Mouse (Mus musculus) heart, embryonic 12.5 days (tissue): ENCODE measurements at regions not wholly inside any gene's neighbourhood (a gene's known extent, or its start where the extent isn't known, plus 50 kb on each side); places are given as distances from the start of the nearest gene placed in this dataset.

Experiments
- ATAC-seq: fragments of 200-750 bp; cut with Nextera tagmentation; 2 replicates; pipeline ENCODE4 v1.8.0; 2017; ENCODE audit warnings: moderate TSS enrichment, moderate library complexity; ENCODE audit not compliant: insufficient number of reproducible peaks, low FRiP score
- H3K27ac ChIP-seq: fragments of 300-500 bp; sonication (generic); 2 replicates; pipeline ENCODE4 v1.5.1; 2016; ENCODE audit warnings: mild to moderate bottlenecking, moderate library complexity; ENCODE audit not compliant: poor library complexity, severe bottlenecking
- H3K27me3 ChIP-seq: fragments of 300-500 bp; sonication (generic); replicated peaks from 2 replicates; pipeline ENCODE4 v1.6.1; 2016; ENCODE audit warnings: mild to moderate bottlenecking, moderate library complexity
- H3K36me3 ChIP-seq: fragments of 300-500 bp; sonication (generic); 2 replicates; pipeline ENCODE4 v1.6.1; 2016; ENCODE audit warnings: mild to moderate bottlenecking, moderate library complexity
- H3K4me1 ChIP-seq: fragments of 300-500 bp; sonication (generic); replicated peaks from 2 replicates; pipeline ENCODE4 v1.6.1; 2016; ENCODE audit warnings: mild to moderate bottlenecking
- H3K4me2 ChIP-seq: fragments of 300-500 bp; sonication (generic); 2 replicates; pipeline ENCODE4 v1.6.1; 2016; ENCODE audit warnings: mild to moderate bottlenecking, moderate library complexity
- H3K4me3 ChIP-seq: fragments of 300-500 bp; sonication (generic); 2 replicates; pipeline ENCODE4 v1.5.1; 2016; ENCODE audit warnings: mild to moderate bottlenecking
- H3K9ac ChIP-seq: fragments of 300-500 bp; sonication (generic); 2 replicates; pipeline ENCODE4 v1.6.1; 2016; ENCODE audit warnings: mild to moderate bottlenecking, moderate library complexity
- H3K9me3 ChIP-seq: fragments of 300-500 bp; sonication (generic); replicated peaks from 2 replicates; pipeline ENCODE4 v1.6.1; 2016; ENCODE audit warnings: mild to moderate bottlenecking, moderate library complexity
- WGBS: fragments of 180-500 bp; shearing (Covaris S2); methylation state at CpG from one replicate; pipeline ENCODE4 v1.1.7; 2016; 5-methylcytosine and 5-hydroxymethylcytosine counted together

- Histone ChIP-seq H3K9ac (no peak overlapping the region), H3K9me3 (no peaks in the 10 kb centered on the region), H3K4me3 (no peak overlapping the region), H3K4me2 (no peak overlapping the region), H3K27ac (no peak overlapping the region), H3K36me3 (no peaks in the 10 kb centered on the region), H3K4me1 (peaks cover 15% of the 10 kb centered on the region), H3K27me3 (no peaks in the 10 kb centered on the region)
- ATAC-seq, result no peak
- WGBS, result 79% methylated on average over 1 of the region's 1 CpGs
These were observed 89.8 kb upstream of the Ppp1r12a start for GRCm38 (mm10) chr10:108072211-108072610.

GRCm38 (mm10) chr10:108071424-108071823, 90.6 kb upstream of the Ppp1r12a start:
- Histone ChIP-seq H3K27ac (no peak overlapping the region), H3K4me2 (no peak overlapping the region), H3K9me3 (no peaks in the 10 kb centered on the region), H3K27me3 (no peaks in the 10 kb centered on the region), H3K9ac (no peak overlapping the region), H3K4me1 (peaks cover 22% of the 10 kb centered on the region), H3K4me3 (no peak overlapping the region), H3K36me3 (no peaks in the 10 kb centered on the region)
- no peak for ATAC-seq
- WGBS, result 68% methylated on average over 2 of the region's 2 CpGs

GRCm38 (mm10) chr10:108067723-108068122, 94.3 kb upstream of the Ppp1r12a start:
- WGBS, result 63% methylated on average over 10 of the region's 10 CpGs
- H3K27ac ChIP-seq, result no peak overlapping the region
- no peak overlapping the region for H3K9ac ChIP-seq
- no peak overlapping the region for H3K4me2 ChIP-seq
- H3K36me3 ChIP-seq, result no peaks in the 10 kb centered on the region
- no peaks in the 10 kb centered on the region for H3K27me3 ChIP-seq
- ATAC-seq, result no peak
- H3K4me1 ChIP-seq, result peaks cover 19% of the 10 kb centered on the region
- H3K9me3 ChIP-seq, result peaks cover 1% of the 10 kb centered on the region; the same call in 1 of the 2 replicates
- H3K4me3 ChIP-seq, result no peak overlapping the region

GRCm38 (mm10) chr10:108066241-108066640, 95.8 kb upstream of the Ppp1r12a start:
- 52% methylated on average over 8 of the region's 8 CpGs for WGBS
- no peak overlapping the region for H3K9ac ChIP-seq
- H3K36me3 ChIP-seq, result no peaks in the 10 kb centered on the region
- H3K27me3 ChIP-seq, result no peaks in the 10 kb centered on the region
- peak; percentile 80 for ATAC-seq
- peaks cover 19% of the 10 kb centered on the region for H3K4me1 ChIP-seq
- no peak overlapping the region for H3K4me3 ChIP-seq
- H3K4me2 ChIP-seq, result no peak overlapping the region
- peaks cover 6% of the 10 kb centered on the region; the same call in 1 of the 2 replicates for H3K9me3 ChIP-seq
- H3K27ac ChIP-seq, result peak overlapping the region; percentile 71

GRCm38 (mm10) chr10:108061813-108062435, 100.1 kb upstream of the Ppp1r12a start:
- H3K4me1 ChIP-seq, result peaks cover 13% of the 10 kb centered on the region

GRCm38 (mm10) chr10:108060554-108060953, 101.4 kb upstream of the Ppp1r12a start:
- no peak overlapping the region for H3K4me3 ChIP-seq
- no peak for ATAC-seq
- H3K4me2 ChIP-seq, result no peak overlapping the region
- H3K4me1 ChIP-seq, result 0 out of 2 replicates have a peak, but pooled peaks cover under 1% of the 10 kb centered on the region
- no peaks in the 10 kb centered on the region for H3K27me3 ChIP-seq
- WGBS, result 66% methylated on average over 3 of the region's 3 CpGs
- no peak overlapping the region for H3K27ac ChIP-seq
- no peak overlapping the region for H3K9ac ChIP-seq
- peaks cover 8% of the 10 kb centered on the region; the same call in 1 of the 2 replicates for H3K9me3 ChIP-seq
- H3K36me3 ChIP-seq, result no peaks in the 10 kb centered on the region

More at GRCm38 (mm10) chr10:108061813-108062435, 100.1 kb upstream of the Ppp1r12a start:
- H3K36me3 ChIP-seq, result no peaks in the 10 kb centered on the region
- no peak overlapping the region for H3K4me3 ChIP-seq
- ATAC-seq, result no peak
- no peak overlapping the region for H3K9ac ChIP-seq
- H3K27me3 ChIP-seq, result no peaks in the 10 kb centered on the region
- H3K4me2 ChIP-seq, result no peak overlapping the region
- WGBS, result 71% methylated on average over 7 of the region's 7 CpGs
- H3K9me3 ChIP-seq, result peaks cover 8% of the 10 kb centered on the region; the same call in 1 of the 2 replicates
- no peak overlapping the region for H3K27ac ChIP-seq

GRCm38 (mm10) chr10:108051637-108052036, 110.4 kb upstream of the Ppp1r12a start:
- Histone ChIP-seq H3K4me1 (no peaks in the 10 kb centered on the region), H3K4me3 (no peak overlapping the region), H3K4me2 (no peak overlapping the region), H3K36me3 (no peaks in the 10 kb centered on the region), H3K27ac (no peak overlapping the region), H3K9me3 (no peaks in the 10 kb centered on the region), H3K9ac (no peak overlapping the region), H3K27me3 (no peaks in the 10 kb centered on the region)
- 84% methylated on average over 1 of the region's 1 CpGs for WGBS
- ATAC-seq, result no peak

- 76% methylated on average over 2 of the region's 2 CpGs for WGBS
- no peak overlapping the region for H3K4me2 ChIP-seq
- no peaks in the 10 kb centered on the region for H3K36me3 ChIP-seq
- H3K9ac ChIP-seq, result no peak overlapping the region
- no peaks in the 10 kb centered on the region for H3K27me3 ChIP-seq
- no peaks in the 10 kb centered on the region for H3K9me3 ChIP-seq
- H3K27ac ChIP-seq, result no peak overlapping the region
- ATAC-seq, result no peak
- 0 out of 2 replicates have a peak, but pooled peaks cover 2% of the 10 kb centered on the region for H3K4me1 ChIP-seq
- H3K4me3 ChIP-seq, result no peak overlapping the region
These were observed 113.6 kb upstream of the Ppp1r12a start for GRCm38 (mm10) chr10:108048426-108048825.

- no peak overlapping the region for H3K27ac ChIP-seq
- 42% methylated on average over 2 of the region's 2 CpGs for WGBS
These were observed 118.5 kb upstream of the Ppp1r12a start for GRCm38 (mm10) chr10:108043519-108043918.

GRCm38 (mm10) chr10:108040027-108040426, 122.0 kb upstream of the Ppp1r12a start:
- Histone ChIP-seq H3K9me3 (no peaks in the 10 kb centered on the region), H3K27ac (no peak overlapping the region), H3K9ac (no peak overlapping the region), H3K27me3 (no peaks in the 10 kb centered on the region), H3K36me3 (no peaks in the 10 kb centered on the region), H3K4me1 (0 out of 2 replicates have a peak, but pooled peaks cover 2% of the 10 kb centered on the region), H3K4me3 (no peak overlapping the region), H3K4me2 (no peak overlapping the region)
- no peak for ATAC-seq

More at GRCm38 (mm10) chr10:108043519-108043918, 118.5 kb upstream of the Ppp1r12a start:
- Histone ChIP-seq H3K9me3 (no peaks in the 10 kb centered on the region), H3K36me3 (no peaks in the 10 kb centered on the region), H3K4me1 (0 out of 2 replicates have a peak, but pooled peaks cover 2% of the 10 kb centered on the region), H3K9ac (no peak overlapping the region), H3K4me2 (no peak overlapping the region), H3K4me3 (no peak overlapping the region), H3K27me3 (no peaks in the 10 kb centered on the region)
- ATAC-seq, result no peak

GRCm38 (mm10) chr10:108036486-108037109, 124.7 kb upstream of the Otogl start:
- Histone ChIP-seq H3K9ac (no peak overlapping the region), H3K36me3 (no peaks in the 10 kb centered on the region), H3K27me3 (no peaks in the 10 kb centered on the region), H3K4me3 (no peak overlapping the region), H3K9me3 (no peaks in the 10 kb centered on the region), H3K4me1 (peaks cover 8% of the 10 kb centered on the region), H3K4me2 (no peak overlapping the region), H3K27ac (no peak overlapping the region)
- 44% methylated on average over 3 of the region's 3 CpGs for whole genome bisulfite sequencing
- no peak for ATAC-seq
